ENCODE assay signal across 8 mouse cellular contexts in the genomic region with DNA sequence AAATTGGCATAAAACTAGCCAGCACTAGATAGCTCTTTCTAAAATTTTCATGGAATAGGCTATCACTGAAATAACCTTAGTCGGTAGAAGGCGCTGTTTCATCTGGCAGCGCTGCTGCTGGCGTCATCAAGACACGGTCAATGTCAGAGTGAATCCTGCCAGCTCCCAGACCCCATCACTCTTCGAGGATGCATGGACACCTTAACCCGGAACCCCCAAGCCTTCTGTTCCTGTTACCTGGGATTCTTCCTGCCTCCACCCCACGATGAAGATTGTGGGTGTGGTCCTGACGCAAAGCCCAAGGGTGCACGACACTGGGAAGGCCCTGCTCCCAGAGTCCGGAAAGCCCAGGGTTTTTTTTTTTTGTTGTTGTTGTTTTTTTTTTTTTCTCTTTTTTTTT. TPM values are rescaled to one million over a fixed set of nuclear protein-coding genes. Genes with fewer than 3 reads are reported as not detected.
A peak's percentile ranks its signal among the peaks of the same experiment; 100 is the strongest.
DNase-seq lines count a peak whose midpoint lies in the region; ATAC-seq and TF ChIP-seq lines count a peak whose summit lies in the region.

No protein-coding gene starts in this region.

- H3K4me3 ChIP-seq in embryonic facial prominence, embryonic 13.5 days, result peak overlapping the region; percentile 77
- peak overlapping the region; percentile 75 for H3K4me3 ChIP-seq in limb, embryonic 14.5 days (replicated peaks; ENCODE audit: low read length)
- H3K4me3 ChIP-seq in midbrain, embryonic 16.5 days (ENCODE audit: low read depth, low read length), result peak overlapping the region; percentile 85

- peaks cover 29% of the 10 kb centered on the region for H3K27me3 ChIP-seq in embryonic facial prominence, embryonic 13.5 days
- H3K27me3 ChIP-seq in limb, embryonic 14.5 days (ENCODE audit: control insufficient read depth, insufficient read depth, low read length), result peaks cover 11% of the 10 kb centered on the region; the same call in 1 of the 2 replicates
- H3K27me3 ChIP-seq in midbrain, embryonic 16.5 days (ENCODE audit: control insufficient read depth, insufficient read depth, low read depth, low read length), result no peaks in the 10 kb centered on the region

- no peak for TF ChIP-seq POLR2A in limb, embryonic 14.5 days (IDR thresholded peaks at IDR 0.05; ENCODE audit: borderline replicate concordance, extremely low read depth, insufficient read depth, insufficient read length)

- DNase-seq in A20 (ENCODE audit: low read depth, low spot score), result peak; percentile 89
- DNase-seq in adrenal gland, postnatal 36 days, result peak; percentile 73 to 82
- peak; percentile 84 for DNase-seq in heart, adult 8-10 months (ENCODE audit: low spot score)
- peak; percentile 86 for DNase-seq in kidney, adult 9 months
- peak; percentile 80 for DNase-seq in limb, embryonic 14.5 days (ENCODE audit: low spot score)
- peak; percentile 30 to 61 for DNase-seq in spleen, postnatal 14 days (ENCODE audit: low spot score in 2 of 2)

- H3K27ac ChIP-seq in embryonic facial prominence, embryonic 13.5 days, result 0 out of 2 replicates have a peak overlapping the region, but pooled peaks have one; percentile 23
- H3K27ac ChIP-seq in limb, embryonic 14.5 days (replicated peaks; ENCODE audit: low read depth, low read length), result no peak overlapping the region
- peak overlapping the region; percentile 75 for H3K27ac ChIP-seq in midbrain, embryonic 16.5 days (ENCODE audit: low read length)

- H3K36me3 ChIP-seq in embryonic facial prominence, embryonic 13.5 days, result no peaks in the 10 kb centered on the region
- H3K36me3 ChIP-seq in limb, embryonic 14.5 days (ENCODE audit: control insufficient read depth, insufficient read depth, low read length), result no peaks in the 10 kb centered on the region
- no peaks in the 10 kb centered on the region for H3K36me3 ChIP-seq in midbrain, embryonic 16.5 days (ENCODE audit: control insufficient read depth, insufficient read depth, low read length)

- 0 out of 2 replicates have a peak overlapping the region, but pooled peaks have one; percentile 16 for H3K9ac ChIP-seq in embryonic facial prominence, embryonic 13.5 days
- H3K9ac ChIP-seq in limb, embryonic 14.5 days (ENCODE audit: low read depth, low read length, severe bottlenecking), result no peak overlapping the region
- H3K9ac ChIP-seq in midbrain, embryonic 16.5 days (ENCODE audit: low read depth, low read length), result peak overlapping the region; percentile 63

- H3K4me1 ChIP-seq in embryonic facial prominence, embryonic 13.5 days, result peaks cover 15% of the 10 kb centered on the region
- peaks cover 5% of the 10 kb centered on the region; the same call in 1 of the 2 replicates for H3K4me1 ChIP-seq in limb, embryonic 14.5 days (ENCODE audit: control insufficient read depth, insufficient read depth, low read length)
- H3K4me1 ChIP-seq in midbrain, embryonic 16.5 days (ENCODE audit: control insufficient read depth, insufficient read depth, low read length), result peaks cover 22% of the 10 kb centered on the region

- ATAC-seq in embryonic facial prominence, embryonic 13.5 days (ENCODE audit: insufficient number of reproducible peaks, insufficient read depth, low FRiP score, low TSS enrichment, low read depth), result peak; percentile 12; the same call in 1 of the 2 replicates
- ATAC-seq in limb, embryonic 14.5 days (ENCODE audit: low FRiP score, low read depth), result peak; percentile 7; the same call in 1 of the 2 replicates
- peak; percentile 57 for ATAC-seq in midbrain, embryonic 16.5 days

- peak overlapping the region; percentile 94 for H3K4me2 ChIP-seq in embryonic facial prominence, embryonic 13.5 days
- peak overlapping the region; percentile 95 for H3K4me2 ChIP-seq in limb, embryonic 14.5 days (replicated peaks; ENCODE audit: low read depth, low read length, severe bottlenecking)
- H3K4me2 ChIP-seq in midbrain, embryonic 16.5 days (ENCODE audit: low read length), result peak overlapping the region; percentile 54

- WGBS in embryonic facial prominence, embryonic 13.5 days, result 0% methylated on average over 11 of the region's 11 CpGs
- WGBS in limb, embryonic 14.5 days, result under 1% methylated on average over 11 of the region's 11 CpGs
- WGBS in midbrain, embryonic 16.5 days, result under 1% methylated on average over 11 of the region's 11 CpGs

- no peaks in the 10 kb centered on the region for H3K9me3 ChIP-seq in embryonic facial prominence, embryonic 13.5 days
- no peaks in the 10 kb centered on the region for H3K9me3 ChIP-seq in limb, embryonic 14.5 days (ENCODE audit: control insufficient read depth, low read length)
- H3K9me3 ChIP-seq in midbrain, embryonic 16.5 days (replicated peaks; ENCODE audit: control insufficient read depth, low read length, poor library complexity, severe bottlenecking), result no peaks in the 10 kb centered on the region

RNA-seq across cellular contexts. Expression of a gene that starts 0.8 kb away (rescaled TPM):
- total RNA-seq in adrenal gland, postnatal 36 days (2021), result 10 to 100 TPM; 16.4 to 16.7 TPM
- 11.8 and 16.4 TPM in 2 replicates for polyA plus RNA-seq in embryonic facial prominence, embryonic 13.5 days (2015; fragmentation: Nextera tagmentation; extraction: Ambion mirVana)
- 10 to 100 TPM; 16.6 to 19.7 (median 16.8) TPM for total RNA-seq in heart, adult 8-10 months (2022)
- polyA plus RNA-seq in limb, embryonic 14.5 days (2012; rRNA removed), result 18.9 and 21.3 TPM in 2 replicates
- polyA plus RNA-seq in limb, embryonic 14.5 days (2014; fragmentation: Nextera tagmentation; extraction: Ambion mirVana), result 13.0 and 13.8 TPM in 2 replicates
- 41.0 and 42.0 TPM in 2 replicates for polyA plus RNA-seq in midbrain, embryonic 16.5 days (2015; fragmentation: Nextera tagmentation; extraction: Ambion mirVana)

RNA-seq across cellular contexts. Expression of a gene that starts 27.9 kb away (rescaled TPM):
- total RNA-seq in adrenal gland, postnatal 36 days (2021), result 1 to 10 TPM; 6.3 to 9.5 TPM
- polyA plus RNA-seq in embryonic facial prominence, embryonic 13.5 days (2015; fragmentation: Nextera tagmentation; extraction: Ambion mirVana), result 8.1 and 9.9 TPM in 2 replicates
- 1 to 10 TPM; 1.4 to 3.2 (median 2.4) TPM for total RNA-seq in heart, adult 8-10 months (2022)
- polyA plus RNA-seq in limb, embryonic 14.5 days (2012; rRNA removed), result 7.8 and 8.1 TPM in 2 replicates
- polyA plus RNA-seq in limb, embryonic 14.5 days (2014; fragmentation: Nextera tagmentation; extraction: Ambion mirVana), result 9.1 and 11.7 TPM in 2 replicates
- polyA plus RNA-seq in midbrain, embryonic 16.5 days (2015; fragmentation: Nextera tagmentation; extraction: Ambion mirVana), result 1.1 and 3.0 TPM in 2 replicates

Comparison
In these comparisons a context has a peak if more than half of its experiments do, and no peak if none do; other contexts are left out.
1. ATAC-seq: peak in every context shown above with its lines; median percentile 57 in midbrain, embryonic 16.5 days; 12 in embryonic facial prominence, embryonic 13.5 days; 7 in limb, embryonic 14.5 days.